Mouse (Mus musculus): ENCODE results near the gene Serinc1.

- TF ChIP-seq CTCF (IDR thresholded peaks at IDR 0.05; ENCODE audit: low read depth), result no peak
- no peak for TF ChIP-seq EP300 (optimal IDR thresholded peaks at IDR 0.05)
Measured at GRCm38 (mm10) chr10:57531076-57531475, 1.3 kb downstream of the Serinc1 start.
